Mouse (Mus musculus) MEL (cell line): ENCODE data around the gene Neurod2. TPM values are rescaled to one million over a fixed set of nuclear protein-coding genes. Genes with fewer than 3 reads are reported as not detected.

Source experiments
- DNase-seq: peaks from one replicate; pipeline ENCODE4 v3.0.0; 2011; ENCODE audit warnings: low read depth, low spot score
- H3K27ac ChIP-seq: 2 replicates; pipeline ENCODE4 v1.5.1; 2012; ENCODE audit warnings: low read depth, mild to moderate bottlenecking, control low read depth, low read length, moderate library complexity; ENCODE audit not compliant: control insufficient read depth
- H3K27me3 ChIP-seq, 2 experiments: fragments of 150-350 bp in 1 of 2; sonication (generic) in 1 of 2; 2 replicates each; pipeline ENCODE4 v1.6.1; 2012; ENCODE audit warnings: low read length in 2 of 2, mild to moderate bottlenecking in 2 of 2, improper control_type of control experiment in 1 of 2, moderate library complexity in 1 of 2; ENCODE audit not compliant: insufficient read depth in 2 of 2, control insufficient read depth in 1 of 2
- H3K36me3 ChIP-seq, 2 experiments: 2 replicates each; pipeline ENCODE4 v1.6.1; 2012 to 2014; ENCODE audit warnings: low read length in 2 of 2, improper control_type of control experiment in 1 of 2, inconsistent platforms in 1 of 2, mild to moderate bottlenecking in 1 of 2; ENCODE audit not compliant: insufficient read depth in 2 of 2, control insufficient read depth in 1 of 2
- H3K4me1 ChIP-seq, 2 experiments: fragments of 150-350 bp in 1 of 2; sonication (generic) in 1 of 2; 2 replicates each; pipeline ENCODE4 v1.6.1; 2012; ENCODE audit warnings: low read length in 2 of 2, improper control_type of control experiment in 1 of 2, mild to moderate bottlenecking in 1 of 2; ENCODE audit not compliant: insufficient read depth in 2 of 2, control insufficient read depth in 1 of 2
- H3K4me3 ChIP-seq, 2 experiments: fragments of 150-350 bp in 1 of 2; sonication (generic) in 1 of 2; 2 replicates each; pipeline ENCODE4 v1.5.1; 2012; ENCODE audit warnings: low read depth in 2 of 2, low read length in 2 of 2, mild to moderate bottlenecking in 2 of 2, moderate library complexity in 2 of 2, control low read depth in 1 of 2, improper control_type of control experiment in 1 of 2; ENCODE audit not compliant: control insufficient read depth in 1 of 2, insufficient read depth in 1 of 2
- H3K79me2 ChIP-seq: 2 replicates; pipeline ENCODE4 v1.6.1; 2012; ENCODE audit warnings: mild to moderate bottlenecking, low read length, moderate library complexity; ENCODE audit not compliant: control insufficient read depth, poor library complexity, insufficient read depth
- H3K9ac ChIP-seq: 2 replicates; pipeline ENCODE4 v1.6.1; 2012; ENCODE audit warnings: low read depth, mild to moderate bottlenecking, control low read depth, low read length, moderate library complexity; ENCODE audit not compliant: control insufficient read depth, poor library complexity, severe bottlenecking
- H3K9me3 ChIP-seq: fragments of 150-350 bp; sonication (generic); replicated peaks from 2 replicates; pipeline ENCODE4 v1.6.1; 2012; ENCODE audit warnings: mild to moderate bottlenecking, low read length, improper control_type of control experiment, moderate library complexity; ENCODE audit not compliant: insufficient read depth
- CHD1 ChIP-seq: IDR thresholded peaks from 2 replicates; pipeline ENCODE4 v1.6.1; 2012; ENCODE audit warnings: low read depth, mild to moderate bottlenecking, inconsistent platforms, low read length, improper control_type of control experiment
- CTCF ChIP-seq, 3 experiments: IDR thresholded peaks in 2 of 3; conservative IDR thresholded peaks in 1 of 3; 2 replicates each; pipeline ENCODE4 v1.5.1; 2011 to 2012; ENCODE audit warnings: low read length in 3 of 3, low read depth in 2 of 3, mild to moderate bottlenecking in 2 of 3, improper control_type of control experiment in 1 of 3, inconsistent platforms in 1 of 3, mixed read lengths in 1 of 3, moderate library complexity in 1 of 3; ENCODE audit not compliant: control insufficient read depth in 1 of 3, insufficient read depth in 1 of 3, poor library complexity in 1 of 3, severe bottlenecking in 1 of 3
- ELF1 ChIP-seq: IDR thresholded peaks from 2 replicates; pipeline ENCODE4 v1.6.1; 2014; ENCODE audit warnings: low read depth, mild to moderate bottlenecking, inconsistent platforms, low read length, improper control_type of control experiment, moderate library complexity
- EP300 ChIP-seq, 2 experiments: IDR thresholded peaks; 2 replicates each; pipeline ENCODE4 v1.6.1; 2011; ENCODE audit warnings: improper control_type of control experiment in 2 of 2, low read length in 2 of 2, low read depth in 1 of 2, mild to moderate bottlenecking in 1 of 2
- HCFC1 ChIP-seq: IDR thresholded peaks from 2 replicates; pipeline ENCODE4 v1.6.1; 2012; ENCODE audit warnings: low read depth, mild to moderate bottlenecking, inconsistent platforms, low read length, improper control_type of control experiment, moderate library complexity
- JUND ChIP-seq: IDR thresholded peaks from 2 replicates; pipeline ENCODE4 v1.6.1; 2011; ENCODE audit warnings: low read depth, mild to moderate bottlenecking, improper control_type of control experiment, low read length
- KAT2A ChIP-seq: conservative IDR thresholded peaks from 2 replicates; pipeline ENCODE4 v1.6.1; 2012; ENCODE audit warnings: low read depth, low read length, improper control_type of control experiment, inconsistent platforms
- MAX ChIP-seq: IDR thresholded peaks from 2 replicates; pipeline ENCODE4 v1.6.1; 2011; ENCODE audit warnings: low read length, improper control_type of control experiment
- MAZ ChIP-seq: IDR thresholded peaks from 2 replicates; pipeline ENCODE4 v1.6.1; 2012; ENCODE audit warnings: low read depth, mild to moderate bottlenecking, inconsistent platforms, low read length, improper control_type of control experiment
- MEF2A ChIP-seq: IDR thresholded peaks from 2 replicates; pipeline ENCODE4 v1.6.1; 2014; ENCODE audit warnings: low read depth, mild to moderate bottlenecking, inconsistent platforms, low read length, improper control_type of control experiment; ENCODE audit not compliant: poor library complexity, insufficient replicate concordance, severe bottlenecking; ENCODE audit errors: extremely low read depth
- MXI1 ChIP-seq: IDR thresholded peaks from 2 replicates; pipeline ENCODE4 v1.6.1; 2011; ENCODE audit warnings: mild to moderate bottlenecking, low read depth, low read length, improper control_type of control experiment
- POLR2AphosphoS2 ChIP-seq: IDR thresholded peaks from 2 replicates; pipeline ENCODE4 v1.6.1; 2011; ENCODE audit warnings: low read length, improper control_type of control experiment
- RAD21 ChIP-seq: IDR thresholded peaks from 2 replicates; pipeline ENCODE4 v1.6.1; 2011; ENCODE audit warnings: mild to moderate bottlenecking, low read depth, low read length, improper control_type of control experiment
- SIN3A ChIP-seq: IDR thresholded peaks from 2 replicates; pipeline ENCODE4 v1.6.1; 2012; ENCODE audit warnings: low read length, improper control_type of control experiment, inconsistent platforms
- SMC3 ChIP-seq: IDR thresholded peaks from 2 replicates; pipeline ENCODE4 v1.6.1; 2011; ENCODE audit warnings: low read depth, low read length, improper control_type of control experiment
- TBP ChIP-seq: IDR thresholded peaks from 2 replicates; pipeline ENCODE4 v1.8.0; 2011; ENCODE audit warnings: low read depth, low read length, improper control_type of control experiment
- TCF12 ChIP-seq: IDR thresholded peaks from 2 replicates; pipeline ENCODE4 v1.6.1; 2014; ENCODE audit warnings: low read depth, mild to moderate bottlenecking, inconsistent platforms, low read length, improper control_type of control experiment, moderate library complexity
- ZC3H11A ChIP-seq: IDR thresholded peaks from 2 replicates; pipeline ENCODE4 v1.6.1; 2012; ENCODE audit warnings: low read depth, mild to moderate bottlenecking, inconsistent platforms, low read length, improper control_type of control experiment
- ZKSCAN1 ChIP-seq: IDR thresholded peaks from 2 replicates; pipeline ENCODE4 v1.6.1; 2012; ENCODE audit warnings: low read depth, mild to moderate bottlenecking, inconsistent platforms, low read length, improper control_type of control experiment, moderate library complexity
- ZMIZ1 ChIP-seq: IDR thresholded peaks from 2 replicates; pipeline ENCODE4 v1.6.1; 2012; ENCODE audit warnings: low read depth, mild to moderate bottlenecking, inconsistent platforms, low read length, improper control_type of control experiment, moderate library complexity
- polyA plus RNA-seq, 2 experiments: library from polyadenylated mRNA; stranded (reverse) in 1 of 2; unstranded in 1 of 2; fragments of >175 nt in 1 of 2; fragments of >200 nt in 1 of 2; gene quantifications; 2 replicates each; pipeline versions ENCODE4 v1.2.1 to v1.2.4; 2012; ENCODE audit warnings: low replicate concordance in 2 of 2, low read depth in 1 of 2; ENCODE audit not compliant: insufficient read length in 2 of 2, insufficient read depth in 1 of 2, missing spikeins in 1 of 2
- total RNA-seq: library from RNA; depleted of rRNA; stranded (reverse); fragments of 300-350 nt; gene quantifications from 2 replicates; pipeline ENCODE4 v1.2.3, GENCODE M21; 2012

Neurod2 gene
- total and polyA plus RNA-seq, 3 experiments, result not detected

DNA sequence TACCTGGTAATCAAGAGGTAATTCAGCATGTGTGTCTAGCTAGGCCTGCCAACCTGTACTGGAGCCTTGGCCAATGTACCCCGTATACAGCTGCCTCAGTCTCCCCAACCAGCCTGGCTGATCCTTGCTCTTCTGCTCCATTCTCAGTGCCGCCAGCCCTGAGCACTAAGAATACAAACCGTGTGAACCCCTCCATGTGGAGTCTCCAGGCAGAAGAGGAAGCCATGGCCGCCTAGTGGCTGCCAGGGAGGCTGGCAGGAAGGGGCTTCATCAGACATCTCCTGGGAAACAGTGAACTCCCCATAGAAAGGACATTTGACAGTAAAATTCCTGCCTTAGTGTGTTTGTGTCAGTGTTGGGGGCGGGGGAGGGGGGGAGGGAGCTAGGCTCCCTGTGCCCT lies 33.2 kb downstream of the Neurod2 start:
- Histone ChIP-seq H3K27me3 (no peaks in the 10 kb centered on the region), H3K9me3 (no peaks in the 10 kb centered on the region)
- no peak for TF ChIP-seq MEF2A
- TF ChIP-seq ELF1, result peak; percentile 55
- 0 out of 2 replicates have a peak, but pooled peaks have one; percentile 50 for TF ChIP-seq MAX
- peak; percentile 64 for TF ChIP-seq SMC3
- TF ChIP-seq POLR2AphosphoS2, result no peak
- TF ChIP-seq ZKSCAN1, result no peak
- peak; percentile 40 for TF ChIP-seq RAD21
- TF ChIP-seq CTCF (IDR thresholded peaks at IDR 0.05 in 2 of 3, conservative IDR thresholded peaks at IDR 0.05 in 1 of 3; ENCODE audit: control insufficient read depth in 1 of 3, insufficient read depth in 1 of 3, low read depth in 2 of 3, low read length in 3 of 3, poor library complexity in 1 of 3, severe bottlenecking in 1 of 3), result peak; percentile 70 to 83 (median 79)
- 0 out of 2 replicates have a peak, but pooled peaks have one; percentile 26 for TF ChIP-seq ZC3H11A
- TF ChIP-seq HCFC1, result no peak
- peak; percentile 64; the same call in 1 of the 2 replicates for TF ChIP-seq MAZ
- TF ChIP-seq TCF12, result no peak
- TF ChIP-seq SIN3A, result peak; percentile 33; the same call in 1 of the 2 replicates
- peak; percentile 53 for TF ChIP-seq MXI1
- TF ChIP-seq CHD1, result no peak
- TF ChIP-seq, all 39 proteins: peak for 9
- Histone ChIP-seq H3K4me3 (no peak overlapping the region), H3K36me3 (peaks cover 0 to 9% of the 10 kb centered on the region in 2 experiments; a peak in 2 of 4 replicates), H3K4me1 (peaks cover 0 to 11% of the 10 kb centered on the region in 2 experiments; a peak in 3 of 4 replicates), H3K9ac (no peak overlapping the region), H3K27ac (no peak overlapping the region), H3K79me2 (no peaks in the 10 kb centered on the region; the same call in 1 of the 2 replicates)
- peak; percentile 78 for DNase-seq

DNA sequence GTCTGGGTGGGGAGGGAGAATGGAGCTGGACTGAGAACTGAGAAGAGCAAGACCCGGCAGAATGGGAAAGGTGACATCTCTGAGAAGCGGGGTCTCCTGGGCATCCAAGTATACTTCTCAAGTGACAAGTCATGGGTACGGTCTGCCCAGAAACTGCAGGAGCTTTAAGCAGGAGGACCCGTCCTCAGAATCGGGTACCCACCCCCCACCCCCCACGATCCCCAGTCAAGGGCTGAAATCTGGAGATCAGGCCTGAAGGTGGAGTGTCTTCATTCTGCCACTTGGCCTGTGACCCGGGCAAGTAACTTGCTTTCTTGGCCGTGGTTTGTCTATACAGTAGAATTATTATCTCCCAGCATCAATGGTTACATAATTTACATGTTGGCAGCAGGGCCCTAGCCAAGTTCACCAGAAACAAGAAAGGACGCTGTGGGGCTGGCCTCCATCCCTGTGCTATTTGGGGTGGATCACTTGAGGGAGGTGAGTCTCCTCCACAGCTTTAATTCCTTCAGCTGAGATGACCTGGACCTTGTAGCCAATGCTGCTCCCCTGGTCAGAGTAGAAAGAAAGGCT lies 34.3 kb downstream of the Neurod2 start:
- H3K9ac ChIP-seq, result peak overlapping the region; percentile 84
- TF ChIP-seq TBP (peak; percentile 29; the same call in 1 of the 2 replicates), ZC3H11A (no peak), ZKSCAN1 (no peak), MXI1 (0 out of 2 replicates have a peak, but pooled peaks have one; percentile 11), EP300 (IDR thresholded peaks at IDR 0.05; ENCODE audit: low read depth in 1 of 2, low read length in 2 of 2) (no peak), JUND (no peak), KAT2A (no peak), ZMIZ1 (no peak)
- peak overlapping the region; percentile 69 to 78 for H3K4me3 ChIP-seq
- H3K27ac ChIP-seq, result no peak overlapping the region
- peaks cover 0 to 11% of the 10 kb centered on the region in 2 experiments; a peak in 3 of 4 replicates for H3K4me1 ChIP-seq
- H3K9me3 ChIP-seq, result no peaks in the 10 kb centered on the region
- H3K79me2 ChIP-seq, result no peaks in the 10 kb centered on the region; the same call in 1 of the 2 replicates
- no peaks in the 10 kb centered on the region for H3K27me3 ChIP-seq
- H3K36me3 ChIP-seq, result peaks cover 0 to 9% of the 10 kb centered on the region in 2 experiments; a peak in 2 of 4 replicates
- peak; percentile 53 for DNase-seq
